Mouse (Mus musculus) ES-E14 (cell line): ENCODE measurements around the gene Gm47959. TPM values are rescaled to one million over a fixed set of nuclear protein-coding genes. Genes with fewer than 3 reads are reported as not detected.

Experiments used
- DNase-seq: peaks from one replicate; pipeline ENCODE4 v3.0.0-alpha.2; 2013; ENCODE audit warnings: low read depth, low spot score
- H3K27ac ChIP-seq: 2 replicates; pipeline ENCODE4 v1.5.1; 2012; ENCODE audit warnings: low read depth, mild to moderate bottlenecking, low read length, moderate library complexity, mixed read lengths; ENCODE audit not compliant: poor library complexity, insufficient read depth, severe bottlenecking
- H3K36me3 ChIP-seq: 2 replicates; pipeline ENCODE4 v1.6.1; 2012; ENCODE audit warnings: mild to moderate bottlenecking, low read length, moderate library complexity, mixed read lengths; ENCODE audit not compliant: control insufficient read depth, poor library complexity, insufficient read depth, severe bottlenecking
- H3K4me1 ChIP-seq, 2 experiments: fragments of 150-350 bp in 1 of 2; sonication (generic) in 1 of 2; 2 replicates each; pipeline ENCODE4 v1.6.1; 2012; ENCODE audit warnings: low read length in 2 of 2, mild to moderate bottlenecking in 1 of 2, mixed read lengths in 1 of 2; ENCODE audit not compliant: control insufficient read depth in 2 of 2, insufficient read depth in 2 of 2, poor library complexity in 1 of 2
- H3K4me3 ChIP-seq, 2 experiments: fragments of 150-350 bp in 1 of 2; sonication (generic) in 1 of 2; 2 replicates each; pipeline ENCODE4 v1.5.1; 2012; ENCODE audit warnings: low read length in 2 of 2, low read depth in 1 of 2, mild to moderate bottlenecking in 1 of 2, mixed read lengths in 1 of 2; ENCODE audit not compliant: insufficient read depth in 1 of 2, poor library complexity in 1 of 2, severe bottlenecking in 1 of 2
- H3K9ac ChIP-seq: 2 replicates; pipeline ENCODE4 v1.6.1; 2012; ENCODE audit warnings: low read depth, mild to moderate bottlenecking, low read length, mixed read lengths; ENCODE audit not compliant: poor library complexity, insufficient read depth, severe bottlenecking
- H3K9me3 ChIP-seq: fragments of 150-350 bp; sonication (generic); 2 replicates; pipeline ENCODE4 v1.6.1; 2012; ENCODE audit warnings: low read depth, mild to moderate bottlenecking, low read length; ENCODE audit not compliant: control insufficient read depth, insufficient read depth
- CHD2 ChIP-seq: IDR thresholded peaks from 2 replicates; pipeline ENCODE4 v1.6.1; 2014; ENCODE audit warnings: mild to moderate bottlenecking, low read depth, low read length, inconsistent platforms
- HCFC1 ChIP-seq: IDR thresholded peaks from 2 replicates; pipeline ENCODE4 v1.6.1; 2012; ENCODE audit warnings: low read length, inconsistent platforms, borderline replicate concordance; ENCODE audit not compliant: insufficient read depth
- MAFK ChIP-seq: IDR thresholded peaks from 2 replicates; pipeline ENCODE4 v1.6.1; 2014; ENCODE audit warnings: mild to moderate bottlenecking, low read depth, low read length, inconsistent platforms; ENCODE audit not compliant: insufficient read depth
- ZC3H11A ChIP-seq: IDR thresholded peaks from 2 replicates; pipeline ENCODE4 v1.6.1; 2012; ENCODE audit warnings: low read depth, mild to moderate bottlenecking, inconsistent platforms, low read length, borderline replicate concordance
- ZNF384 ChIP-seq: IDR thresholded peaks from 2 replicates; pipeline ENCODE4 v1.6.1; 2012; ENCODE audit warnings: low read depth, low read length, inconsistent platforms
- in situ Hi-C, 2 experiments: fragments of 600-800 bp; cut with MboI; formaldehyde crosslinking; loops; one replicate each; pipeline ENCODE4 v1.15.1; 2025; ENCODE audit warnings: low sequenced_read_pairs in 2 of 2, inconsistent platforms in 1 of 2; ENCODE audit not compliant: unreplicated experiment in 2 of 2
- total RNA-seq: library from RNA; depleted of rRNA; stranded (reverse); fragments of 300-350 nt; gene quantifications from 2 replicates; pipeline ENCODE4 v1.2.3, GENCODE M21; 2012

Gene Gm47959
- total RNA-seq, 1 experiment = not detected

- Histone ChIP-seq H3K4me3 (no peak overlapping the region), H3K27ac (no peak overlapping the region), H3K4me1 (no peaks in the 10 kb centered on the region), H3K9me3 (no peaks in the 10 kb centered on the region), H3K9ac (no peak overlapping the region), H3K36me3 (no peaks in the 10 kb centered on the region)
- in situ Hi-C loops = loop anchor here in 1 of 2 experiments (25.0 kb wide), 1 partner anchor 180 kb away; no protein-coding TSS in a partner anchor
- no peak for DNase-seq
- TF ChIP-seq HCFC1 = no peak
- no peak for TF ChIP-seq MAFK
- no peak for TF ChIP-seq CHD2
Observed at GRCm38 (mm10) chr1:82992093-82992492, 8.3 kb upstream of the Gm47959 start.

GRCm38 (mm10) chr1:82993947-82994346 is 6.4 kb upstream of the Gm47959 start:
- H3K36me3 ChIP-seq = no peaks in the 10 kb centered on the region
- no peaks in the 10 kb centered on the region for H3K4me1 ChIP-seq
- no peak for TF ChIP-seq ZC3H11A
- no peak for TF ChIP-seq CHD2
- TF ChIP-seq ZNF384 = no peak
- TF ChIP-seq HCFC1 = no peak
- no peak for TF ChIP-seq MAFK
- no peak overlapping the region for H3K9ac ChIP-seq
- H3K27ac ChIP-seq = no peak overlapping the region
- no peak overlapping the region for H3K4me3 ChIP-seq
- no peak for DNase-seq
- in situ Hi-C loops = loop anchor here in 1 of 2 experiments (25.0 kb wide), 1 partner anchor 182 kb away; no protein-coding TSS in a partner anchor
- no peaks in the 10 kb centered on the region for H3K9me3 ChIP-seq

- Histone ChIP-seq H3K4me1 (no peaks in the 10 kb centered on the region), H3K4me3 (no peak overlapping the region), H3K9ac (no peak overlapping the region), H3K27ac (no peak overlapping the region), H3K9me3 (no peaks in the 10 kb centered on the region), H3K36me3 (no peaks in the 10 kb centered on the region)
- no peak for DNase-seq
- TF ChIP-seq ZNF384 = no peak
- no peak for TF ChIP-seq HCFC1
- no peak for TF ChIP-seq CHD2
- TF ChIP-seq MAFK = no peak
- in situ Hi-C loops = no loop called here
Observed at GRCm38 (mm10) chr1:83006218-83007179, 6.2 kb downstream of the Gm47959 start.

- in situ Hi-C loops = no loop called here
- no peak overlapping the region for H3K27ac ChIP-seq
- no peak for DNase-seq
- no peak overlapping the region for H3K4me3 ChIP-seq
- no peaks in the 10 kb centered on the region for H3K4me1 ChIP-seq
- no peak overlapping the region for H3K9ac ChIP-seq
- no peak for TF ChIP-seq ZNF384
- TF ChIP-seq CHD2 = no peak
- TF ChIP-seq HCFC1 = no peak
- TF ChIP-seq ZC3H11A = no peak
- TF ChIP-seq MAFK = no peak
- H3K36me3 ChIP-seq = no peaks in the 10 kb centered on the region
- no peaks in the 10 kb centered on the region for H3K9me3 ChIP-seq
Observed at GRCm38 (mm10) chr1:83007471-83007870, 7.1 kb downstream of the Gm47959 start.

GRCm38 (mm10) chr1:83014477-83014876 is 14.1 kb downstream of the Gm47959 start:
- Histone ChIP-seq H3K9me3 (no peaks in the 10 kb centered on the region), H3K27ac (no peak overlapping the region), H3K4me3 (no peak overlapping the region), H3K36me3 (no peaks in the 10 kb centered on the region), H3K9ac (no peak overlapping the region), H3K4me1 (no peaks in the 10 kb centered on the region)
- no peak for TF ChIP-seq HCFC1
- TF ChIP-seq ZNF384 = no peak
- no peak for DNase-seq
- in situ Hi-C loops = no loop called here
